In the genomic region with DNA sequence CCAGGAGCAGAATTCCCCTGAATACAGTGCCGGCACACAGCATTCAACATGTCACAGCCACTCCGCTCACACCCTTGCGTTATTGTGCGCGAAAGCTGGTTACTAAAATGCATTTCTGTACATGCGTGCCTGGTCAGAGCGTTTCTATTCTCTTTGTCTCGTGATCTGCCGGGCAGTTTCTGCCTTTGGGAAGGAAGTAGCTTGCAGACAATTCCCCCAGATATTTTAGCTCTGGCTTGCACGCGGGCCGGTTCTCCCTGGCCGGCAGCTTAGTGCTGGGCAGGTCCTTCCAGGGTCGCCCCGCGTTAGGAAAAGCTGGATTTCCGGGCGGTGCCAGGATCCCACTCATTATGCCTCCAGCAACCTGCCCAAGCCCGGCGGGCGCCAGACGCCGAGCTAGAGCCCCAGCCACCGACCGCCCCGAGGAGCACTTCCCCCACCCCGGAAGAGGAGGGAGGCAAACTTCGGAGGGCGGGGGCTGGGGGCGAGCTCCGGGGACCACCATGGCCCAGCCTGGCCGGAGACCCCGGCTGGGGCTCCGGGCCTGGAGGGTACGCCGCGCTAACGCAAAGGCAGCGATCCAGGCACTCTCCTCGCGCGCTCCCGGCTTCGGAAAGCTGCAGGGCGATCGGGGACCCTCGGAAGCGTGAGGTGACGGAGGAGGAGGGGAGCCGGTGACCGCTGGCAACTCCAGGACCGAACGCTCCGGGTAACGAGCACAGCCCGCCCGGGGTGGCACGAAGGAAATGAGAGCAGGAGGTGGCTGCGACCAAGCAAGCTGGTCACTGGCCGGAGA, we compare ENCODE assay signal across 8 mouse cellular contexts. TPM values are rescaled to one million over a fixed set of nuclear protein-coding genes. Genes with fewer than 3 reads are reported as not detected.
DNase-seq lines count a peak whose midpoint lies in the region; ATAC-seq lines count a peak whose summit lies in the region.

No protein-coding gene starts in this region.

- H3K36me3 ChIP-seq in intestine, embryonic 14.5 days (ENCODE audit: control insufficient read depth, insufficient read depth, low read length), result no peaks in the 10 kb centered on the region; the same call in 1 of the 2 replicates
- no peaks in the 10 kb centered on the region for H3K36me3 ChIP-seq in liver, embryonic 13.5 days

- peak overlapping the region; percentile 61 for H3K4me3 ChIP-seq in intestine, embryonic 14.5 days (ENCODE audit: low read depth, low read length)
- H3K4me3 ChIP-seq in liver, embryonic 13.5 days (replicated peaks), result peak overlapping the region; percentile 79

- H3K9ac ChIP-seq in intestine, embryonic 14.5 days (ENCODE audit: low read length), result peak overlapping the region; percentile 81
- peak overlapping the region; percentile 93 for H3K9ac ChIP-seq in liver, embryonic 13.5 days

- H3K27ac ChIP-seq in intestine, embryonic 14.5 days (ENCODE audit: low read depth), result peak overlapping the region; percentile 94
- H3K27ac ChIP-seq in liver, embryonic 13.5 days, result peak overlapping the region; percentile 88

- WGBS in intestine, embryonic 14.5 days, result under 1% methylated on average over 60 of the region's 60 CpGs
- WGBS in liver, embryonic 13.5 days (ENCODE audit: insufficient replicate concordance), result under 1% methylated on average over 60 of the region's 60 CpGs

- H3K4me1 ChIP-seq in intestine, embryonic 14.5 days (replicated peaks; ENCODE audit: control insufficient read depth, insufficient read depth, low read length), result peaks cover 42% of the 10 kb centered on the region
- peaks cover 76% of the 10 kb centered on the region for H3K4me1 ChIP-seq in liver, embryonic 13.5 days (replicated peaks)

- H3K27me3 ChIP-seq in intestine, embryonic 14.5 days (replicated peaks; ENCODE audit: control insufficient read depth, insufficient read depth, low read length), result no peaks in the 10 kb centered on the region
- no peaks in the 10 kb centered on the region for H3K27me3 ChIP-seq in liver, embryonic 13.5 days

- peak; percentile 41 to 63 for DNase-seq in urinary bladder, adult 18-20 months (ENCODE audit: low spot score in 2 of 2)
- DNase-seq in urinary bladder, postnatal 36 days (ENCODE audit: low spot score in 2 of 2), result no peak
- peak; percentile 33 to 42 for DNase-seq in cerebellum, postnatal 36 days
- DNase-seq in gastrocnemius, postnatal 10 days, result peak; percentile 60
- DNase-seq in intestine, embryonic 14.5 days (ENCODE audit: low spot score), result peak; percentile 83
- peak; percentile 26 for DNase-seq in liver, embryonic 13.5 days
- DNase-seq in neural tube, embryonic 10.5 days (ENCODE audit: extremely low spot score, low spot score), result peak; percentile 80
- DNase-seq in testis, postnatal 10 days (ENCODE audit: low spot score), result peak; percentile 70

- ATAC-seq in intestine, embryonic 14.5 days (replicated peaks; ENCODE audit: low FRiP score, low TSS enrichment, low read depth), result peak; percentile 38
- ATAC-seq in liver, embryonic 13.5 days (ENCODE audit: low read depth), result peak; percentile 14

- H3K4me2 ChIP-seq in intestine, embryonic 14.5 days (ENCODE audit: low read length), result peak overlapping the region; percentile 86
- H3K4me2 ChIP-seq in liver, embryonic 13.5 days, result peak overlapping the region; percentile 99

- H3K9me3 ChIP-seq in intestine, embryonic 14.5 days (ENCODE audit: control insufficient read depth, low read length), result no peaks in the 10 kb centered on the region
- H3K9me3 ChIP-seq in liver, embryonic 13.5 days (replicated peaks), result no peaks in the 10 kb centered on the region

RNA-seq across cellular contexts. Expression of gene Pik3r1, which starts 0.8 kb away (rescaled TPM):
- total RNA-seq in gastrocnemius, postnatal 10 days (2021), result 10 to 100 TPM; 37.5 to 41.3 TPM
- 52.6 and 57.4 TPM in 2 replicates for polyA plus RNA-seq in intestine, embryonic 14.5 days (2014; fragmentation: Nextera tagmentation; extraction: Ambion mirVana)
- polyA plus RNA-seq in liver, embryonic 13.5 days (2015; fragmentation: Nextera tagmentation; extraction: Ambion mirVana), result 18.0 and 20.7 TPM in 2 replicates

Comparison
In these comparisons a context has a peak if more than half of its experiments do, and no peak if none do; other contexts are left out.
1. DNase-seq: peak in urinary bladder, adult 18-20 months (2 of 2), cerebellum, postnatal 36 days (2 of 2), gastrocnemius, postnatal 10 days (single experiment), intestine, embryonic 14.5 days (single experiment), liver, embryonic 13.5 days (single experiment), neural tube, embryonic 10.5 days (single experiment) and testis, postnatal 10 days (single experiment); none in urinary bladder, postnatal 36 days (0 of 2).